ENCODE assay signal across 17 mouse cellular contexts in genomic region chr13:105150006-105150405, GRCm38 (mm10).
"Had no signal": no experiment of that assay in that cellular context is flagged by ENCODE, and none has a peak within 500 bp of the region (broad histone marks: within the 10 kb centered on the region; RNA-seq: fewer than 3 reads in every experiment).

No protein-coding gene starts in this region.

- H3K27ac ChIP-seq: lung, embryonic 15.5 days; macrophage; midbrain, embryonic 13.5 days; midbrain, embryonic 15.5 days; neural tube, embryonic 12.5 days; stomach, embryonic 15.5 days; stomach, postnatal 0 days had no signal

- H3K9ac ChIP-seq: liver, postnatal 0 days; lung, embryonic 15.5 days; midbrain, embryonic 13.5 days; midbrain, embryonic 15.5 days; neural tube, embryonic 12.5 days; stomach, embryonic 15.5 days had no signal

- H3K4me3 ChIP-seq: lung, embryonic 15.5 days; megakaryocyte, embryonic 14.5 days; midbrain, embryonic 13.5 days; midbrain, embryonic 15.5 days; neural tube, embryonic 12.5 days; stomach, embryonic 15.5 days had no signal

- DNase-seq: liver, postnatal 0 days; lung, postnatal 14 days; lung, postnatal 36 days; right cerebral cortex, postnatal 14 days; thymus, adult 2 months; thymus, postnatal 25 days; thymus, postnatal 4 days had no signal

- ATAC-seq: liver, postnatal 0 days; lung, postnatal 0 days; midbrain, embryonic 13.5 days; midbrain, embryonic 15.5 days had no signal

- H3K27me3 ChIP-seq: lung, embryonic 15.5 days; megakaryocyte, embryonic 14.5 days; midbrain, embryonic 13.5 days; midbrain, embryonic 15.5 days; neural tube, embryonic 12.5 days; stomach, embryonic 15.5 days had no signal

- H3K9me3 ChIP-seq: lung, embryonic 15.5 days; megakaryocyte, embryonic 14.5 days; midbrain, embryonic 13.5 days; midbrain, embryonic 15.5 days; neural tube, embryonic 12.5 days; stomach, embryonic 15.5 days had no signal

- H3K4me1 ChIP-seq: lung, embryonic 15.5 days; midbrain, embryonic 15.5 days; neural tube, embryonic 12.5 days; stomach, embryonic 15.5 days had no signal

- H3K4me2 ChIP-seq: lung, embryonic 15.5 days; midbrain, embryonic 11.5 days; midbrain, embryonic 13.5 days; midbrain, embryonic 15.5 days; neural tube, embryonic 12.5 days; stomach, embryonic 15.5 days had no signal

- H3K36me3 ChIP-seq: lung, embryonic 15.5 days; midbrain, embryonic 13.5 days; midbrain, embryonic 15.5 days; neural tube, embryonic 12.5 days; stomach, embryonic 15.5 days had no signal
